Mouse (Mus musculus) embryonic facial prominence, embryonic 12.5 days (tissue): ENCODE measurements around the gene Stap2. TPM values are rescaled to one million over a fixed set of nuclear protein-coding genes. Genes with fewer than 3 reads are reported as not detected.
A peak's percentile ranks its signal among the peaks of the same experiment; 100 is the strongest.

Experiments used
- ATAC-seq: fragments of 200-750 bp; cut with Nextera tagmentation; 2 replicates; pipeline ENCODE4 v1.8.0; 2017; ENCODE audit not compliant: insufficient number of reproducible peaks, insufficient read depth, low FRiP score, low TSS enrichment
- H3K27ac ChIP-seq: fragments of 300-500 bp; sonication (generic); 2 replicates; pipeline ENCODE4 v1.5.1; 2016; ENCODE audit warnings: mild to moderate bottlenecking
- H3K27me3 ChIP-seq: fragments of 300-500 bp; sonication (generic); 2 replicates; pipeline ENCODE4 v1.6.1; 2016; ENCODE audit warnings: mild to moderate bottlenecking, moderate library complexity
- H3K36me3 ChIP-seq: fragments of 300-500 bp; sonication (generic); 2 replicates; pipeline ENCODE4 v1.6.1; 2016; ENCODE audit warnings: mild to moderate bottlenecking
- H3K4me1 ChIP-seq: fragments of 300-500 bp; sonication (generic); 2 replicates; pipeline ENCODE4 v1.6.1; 2016
- H3K4me2 ChIP-seq: fragments of 300-500 bp; sonication (generic); replicated peaks from 2 replicates; pipeline ENCODE4 v1.6.1; 2016; ENCODE audit warnings: mild to moderate bottlenecking, moderate library complexity
- H3K4me3 ChIP-seq: fragments of 300-500 bp; sonication (generic); 2 replicates; pipeline ENCODE4 v1.5.1; 2016; ENCODE audit warnings: mild to moderate bottlenecking
- H3K9ac ChIP-seq: fragments of 300-500 bp; sonication (generic); 2 replicates; pipeline ENCODE4 v1.6.1; 2016; ENCODE audit warnings: mild to moderate bottlenecking, moderate library complexity
- H3K9me3 ChIP-seq: fragments of 300-500 bp; sonication (generic); 2 replicates; pipeline ENCODE4 v1.6.1; 2016; ENCODE audit warnings: mild to moderate bottlenecking, moderate library complexity
- WGBS: fragments of 180-500 bp; shearing (Covaris S2); methylation state at CpG from one replicate; pipeline ENCODE4 v1.1.7; 2016; 5-methylcytosine and 5-hydroxymethylcytosine counted together
- polyA plus RNA-seq: library from polyadenylated mRNA; unstranded; fragments of >200 nt; fragmentation: Nextera tagmentation; extraction: Ambion mirVana; gene quantifications from 2 replicates; pipeline ENCODE4 v1.2.1, GENCODE M21; 2016

The Stap2 gene
- polyA plus RNA-seq, 1 experiment from 2014 or later: 8.0 TPM

GRCm38 (mm10) chr17:55956129-55956528 lies 49.3 kb downstream of the Stap2 start:
- H3K4me1 ChIP-seq: peaks cover 18% of the 10 kb centered on the region
- no peak overlapping the region for H3K27ac ChIP-seq
- ATAC-seq: no peak
- peak overlapping the region; percentile 45 for H3K4me3 ChIP-seq
- H3K4me2 ChIP-seq: peak overlapping the region; percentile 61
- H3K9ac ChIP-seq: peak overlapping the region; percentile 47; the same call in 1 of the 2 replicates
- no peaks in the 10 kb centered on the region for H3K36me3 ChIP-seq
- H3K27me3 ChIP-seq: peaks cover 11% of the 10 kb centered on the region
- no peaks in the 10 kb centered on the region for H3K9me3 ChIP-seq
- WGBS: under 1% methylated on average over 26 of the region's 26 CpGs

GRCm38 (mm10) chr17:55954229-55954628 lies 51.2 kb downstream of the Stap2 start:
- no peak for ATAC-seq
- Histone ChIP-seq H3K4me3 (no peak overlapping the region), H3K4me2 (no peak overlapping the region), H3K27me3 (peaks cover 11% of the 10 kb centered on the region), H3K36me3 (no peaks in the 10 kb centered on the region), H3K9ac (no peak overlapping the region), H3K9me3 (no peaks in the 10 kb centered on the region), H3K4me1 (peaks cover 13% of the 10 kb centered on the region), H3K27ac (no peak overlapping the region)
- 36% methylated on average over 16 of the region's 16 CpGs for WGBS

GRCm38 (mm10) chr17:55953751-55954150 lies 51.6 kb downstream of the Stap2 start:
- H3K4me3 ChIP-seq: no peak overlapping the region
- no peak overlapping the region for H3K9ac ChIP-seq
- no peaks in the 10 kb centered on the region for H3K36me3 ChIP-seq
- H3K4me2 ChIP-seq: no peak overlapping the region
- peaks cover 13% of the 10 kb centered on the region for H3K4me1 ChIP-seq
- peaks cover 11% of the 10 kb centered on the region for H3K27me3 ChIP-seq
- H3K9me3 ChIP-seq: no peaks in the 10 kb centered on the region
- no peak overlapping the region for H3K27ac ChIP-seq
- no peak for ATAC-seq
- 78% methylated on average over 6 of the region's 6 CpGs for WGBS

- 55% methylated on average over 6 of the region's 6 CpGs for WGBS
- Histone ChIP-seq H3K9me3 (no peaks in the 10 kb centered on the region), H3K9ac (no peak within 1 kb of the TSS), H3K27ac (no peak within 1 kb of the TSS), H3K4me1 (peaks cover 9% of the 10 kb centered on the region), H3K4me3 (no peak within 1 kb of the TSS), H3K4me2 (no peak within 1 kb of the TSS), H3K27me3 (peaks cover 11% of the 10 kb centered on the region), H3K36me3 (no peaks in the 10 kb centered on the region)
- ATAC-seq: no peak
Observed at GRCm38 (mm10) chr17:55952447-55953027, 52.8 kb downstream of the Stap2 start, which contains the start of gene Ebi3. Ebi3 (plus strand) TSS chr17:55952640.

GRCm38 (mm10) chr17:55952041-55952440 lies 53.3 kb downstream of the Stap2 start:
- no peak overlapping the region for H3K9ac ChIP-seq
- ATAC-seq: no peak
- H3K9me3 ChIP-seq: no peaks in the 10 kb centered on the region
- no peak overlapping the region for H3K4me2 ChIP-seq
- H3K4me1 ChIP-seq: peaks cover 5% of the 10 kb centered on the region
- no peak overlapping the region for H3K4me3 ChIP-seq
- peaks cover 11% of the 10 kb centered on the region for H3K27me3 ChIP-seq
- H3K27ac ChIP-seq: no peak overlapping the region
- H3K36me3 ChIP-seq: no peaks in the 10 kb centered on the region

GRCm38 (mm10) chr17:55950601-55951000 lies 54.8 kb downstream of the Stap2 start:
- no peak overlapping the region for H3K9ac ChIP-seq
- no peaks in the 10 kb centered on the region for H3K4me1 ChIP-seq
- no peaks in the 10 kb centered on the region for H3K36me3 ChIP-seq
- no peak for ATAC-seq
- H3K4me2 ChIP-seq: no peak overlapping the region
- no peak overlapping the region for H3K4me3 ChIP-seq
- peaks cover 11% of the 10 kb centered on the region for H3K27me3 ChIP-seq
- H3K27ac ChIP-seq: no peak overlapping the region
- H3K9me3 ChIP-seq: no peaks in the 10 kb centered on the region
- WGBS: 76% methylated on average over 9 of the region's 9 CpGs

GRCm38 (mm10) chr17:55949400-55949799 lies 56.0 kb downstream of the Stap2 start, which contains the start of gene Zfp119b:
Zfp119b (minus strand) TSS chr17:55949500.
- Histone ChIP-seq H3K36me3 (no peaks in the 10 kb centered on the region), H3K9me3 (no peaks in the 10 kb centered on the region), H3K4me2 (no peak within 1 kb of the TSS), H3K4me1 (no peaks in the 10 kb centered on the region), H3K9ac (no peak within 1 kb of the TSS), H3K27ac (no peak within 1 kb of the TSS), H3K4me3 (no peak within 1 kb of the TSS), H3K27me3 (peaks cover 4% of the 10 kb centered on the region; the same call in 1 of the 2 replicates)
- WGBS: 90% methylated on average over 2 of the region's 2 CpGs
- ATAC-seq: no peak

- H3K4me3 ChIP-seq: no peak overlapping the region
- no peak overlapping the region for H3K9ac ChIP-seq
- 85% methylated on average over 4 of the region's 4 CpGs for WGBS
- no peak for ATAC-seq
- H3K4me2 ChIP-seq: no peak overlapping the region
- H3K27me3 ChIP-seq: no peaks in the 10 kb centered on the region
- no peaks in the 10 kb centered on the region for H3K4me1 ChIP-seq
- H3K9me3 ChIP-seq: no peaks in the 10 kb centered on the region
- no peaks in the 10 kb centered on the region for H3K36me3 ChIP-seq
- H3K27ac ChIP-seq: no peak overlapping the region
Observed at GRCm38 (mm10) chr17:55948647-55949046, 56.7 kb downstream of the Stap2 start.

Other genes starting within 250 kb of the Stap2 start
- gene Zfp119a, start 126.7 kb downstream of the Stap2 start, polyA plus RNA-seq: 10.2 and 11.2 TPM in 2 replicates
- 13.1 and 13.9 TPM in 2 replicates for gene Zfp959, start 113.5 kb downstream of the Stap2 start, polyA plus RNA-seq
- gene Zfp119b, start 56.1 kb downstream of the Stap2 start, polyA plus RNA-seq: 4.9 and 6.2 TPM in 2 replicates
- 1.6 and 2.3 TPM in 2 replicates for gene Ebi3, start 52.9 kb downstream of the Stap2 start, polyA plus RNA-seq
- 26.8 and 28.3 TPM in 2 replicates for gene Yju2, start 46.5 kb downstream of the Stap2 start, polyA plus RNA-seq
- 41.4 and 46.8 TPM in 2 replicates for gene Shd, start 35.1 kb downstream of the Stap2 start, polyA plus RNA-seq
- 52.0 and 54.7 TPM in 2 replicates for gene Fsd1, start 19.1 kb downstream of the Stap2 start, polyA plus RNA-seq
- 174 and 193 TPM in 2 replicates for gene Mpnd, start 127 bp upstream of the Stap2 start, polyA plus RNA-seq
- 173 and 175 TPM in 2 replicates for gene Sh3gl1, start 31.1 kb upstream of the Stap2 start, polyA plus RNA-seq
- 44.5 and 45.8 TPM in 2 replicates for gene Chaf1a, start 34.9 kb upstream of the Stap2 start, polyA plus RNA-seq
- 49.0 and 52.7 TPM in 2 replicates for gene Ubxn6, start 69.4 kb upstream of the Stap2 start, polyA plus RNA-seq
- 173 and 179 TPM in 2 replicates for gene Hdgfl2, start 74.0 kb upstream of the Stap2 start, polyA plus RNA-seq
- gene Plin4, start 104.2 kb upstream of the Stap2 start, polyA plus RNA-seq: 0.08 and 0.10 TPM in 2 replicates
- gene Plin5, start 112.0 kb upstream of the Stap2 start, polyA plus RNA-seq: 0.15 and 0.29 TPM in 2 replicates
- 0.15 and 0.23 TPM in 2 replicates for gene Lrg1, start 116.4 kb upstream of the Stap2 start, polyA plus RNA-seq
- 4.3 and 4.6 TPM in 2 replicates for gene Sema6b, start 134.8 kb upstream of the Stap2 start, polyA plus RNA-seq
- 12.4 and 13.0 TPM in 2 replicates for gene Tnfaip8l1, start 156.9 kb upstream of the Stap2 start, polyA plus RNA-seq
- gene Mydgf, start 178.3 kb upstream of the Stap2 start, polyA plus RNA-seq: 71.0 and 76.2 TPM in 2 replicates
- gene Dpp9, start 213.3 kb upstream of the Stap2 start, polyA plus RNA-seq: 41.4 and 43.4 TPM in 2 replicates